Mouse (Mus musculus) bone marrow macrophage, adult 2 months (primary cell): Measurements from ENCODE around the gene Adamts20. TPM values are rescaled to one million over a fixed set of nuclear protein-coding genes. Genes with fewer than 3 reads are reported as not detected.

ENCODE experiments used
- H3K27ac ChIP-seq: 2 replicates; pipeline ENCODE4 v1.5.1; 2012; ENCODE audit warnings: low read depth, low read length; ENCODE audit not compliant: insufficient read depth
- H3K4me1 ChIP-seq: 2 replicates; pipeline ENCODE4 v1.6.1; 2012; ENCODE audit warnings: low read length; ENCODE audit not compliant: control insufficient read depth, insufficient read depth
- H3K4me3 ChIP-seq: 2 replicates; pipeline ENCODE4 v1.5.1; 2012; ENCODE audit warnings: mild to moderate bottlenecking, low read length, moderate library complexity; ENCODE audit not compliant: insufficient read depth
- CTCF ChIP-seq: IDR thresholded peaks from 2 replicates; pipeline ENCODE4 v1.5.1; 2012; ENCODE audit warnings: low read depth, mild to moderate bottlenecking, low read length, moderate library complexity
- POLR2A ChIP-seq: IDR thresholded peaks from 2 replicates; pipeline ENCODE4 v1.6.1; 2012; ENCODE audit warnings: mild to moderate bottlenecking, low read depth, low read length, borderline replicate concordance
- polyA plus RNA-seq: library from polyadenylated mRNA; stranded (reverse); fragments of >200 nt; gene quantifications from 2 replicates; pipeline ENCODE4 v1.2.4, GENCODE M21; 2012; ENCODE audit not compliant: missing spikeins, insufficient read depth, insufficient read length

Adamts20 gene
- polyA plus RNA-seq, 1 experiment: not detected

DNA sequence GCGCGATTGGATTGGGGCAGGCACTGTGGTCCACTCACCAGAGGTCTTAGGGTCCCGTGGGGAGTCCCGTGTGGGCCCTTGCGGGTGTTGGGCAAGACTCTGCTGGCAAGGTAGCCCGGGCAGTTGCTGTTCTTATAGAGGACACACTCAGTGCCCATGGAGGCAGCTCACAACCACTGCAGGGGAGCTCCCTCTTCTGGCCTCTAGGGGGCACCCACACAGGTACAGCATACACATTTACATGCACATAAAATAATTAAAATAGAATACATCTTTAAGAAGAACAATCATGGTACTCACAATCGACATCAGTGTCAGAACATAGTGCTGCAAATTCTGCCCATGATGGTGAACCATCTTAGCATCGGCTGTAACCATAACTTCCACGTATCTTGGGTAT, 85.8 kb downstream of the Adamts20 start:
- TF ChIP-seq CTCF (no peak), POLR2A (no peak)
- H3K4me1 ChIP-seq: no peaks in the 10 kb centered on the region
- no peak overlapping the region for H3K4me3 ChIP-seq
- H3K27ac ChIP-seq: no peak overlapping the region

DNA sequence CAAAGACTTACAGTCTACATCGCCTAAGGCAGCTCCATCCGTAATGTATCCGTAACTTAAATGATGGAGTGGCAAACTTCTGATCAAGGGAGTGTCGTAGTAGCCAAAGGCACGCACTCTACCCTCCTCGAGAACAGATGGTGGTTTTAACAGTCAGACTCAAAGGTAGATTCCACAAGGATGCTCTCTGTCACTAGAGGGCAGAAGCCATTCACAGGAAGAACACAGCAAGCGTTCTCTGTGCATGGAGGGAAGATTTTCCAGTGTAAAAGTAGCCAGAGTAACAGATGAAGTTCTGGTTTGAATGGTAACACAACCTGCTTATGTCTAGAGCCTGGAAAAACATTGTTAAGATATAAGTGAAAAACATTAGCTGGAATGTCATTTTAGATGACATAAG, 92.7 kb downstream of the Adamts20 start:
- no peaks in the 10 kb centered on the region for H3K4me1 ChIP-seq
- no peak overlapping the region for H3K27ac ChIP-seq
- TF ChIP-seq CTCF (no peak), POLR2A (no peak)
- H3K4me3 ChIP-seq: no peak overlapping the region

DNA sequence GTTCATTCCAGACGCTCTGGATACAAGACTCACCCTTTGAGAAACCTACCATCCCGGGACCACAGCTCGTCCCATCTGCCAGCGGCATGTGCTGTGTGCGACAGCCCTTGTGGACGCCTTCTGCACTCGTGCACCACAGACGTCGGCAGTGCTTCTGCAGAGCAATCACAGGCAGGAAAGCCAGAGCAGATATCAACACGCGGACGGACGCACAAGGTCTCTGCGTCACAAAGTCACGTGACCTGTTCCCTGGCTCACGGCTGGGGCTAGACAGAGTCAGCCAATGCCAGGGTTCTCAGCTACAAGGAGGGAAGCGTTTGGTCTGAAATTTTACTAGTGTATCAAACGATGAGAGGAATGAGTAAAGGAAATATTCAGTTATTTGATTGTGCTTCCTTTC, 116.2 kb downstream of the Adamts20 start:
- H3K4me1 ChIP-seq: no peaks in the 10 kb centered on the region

DNA sequence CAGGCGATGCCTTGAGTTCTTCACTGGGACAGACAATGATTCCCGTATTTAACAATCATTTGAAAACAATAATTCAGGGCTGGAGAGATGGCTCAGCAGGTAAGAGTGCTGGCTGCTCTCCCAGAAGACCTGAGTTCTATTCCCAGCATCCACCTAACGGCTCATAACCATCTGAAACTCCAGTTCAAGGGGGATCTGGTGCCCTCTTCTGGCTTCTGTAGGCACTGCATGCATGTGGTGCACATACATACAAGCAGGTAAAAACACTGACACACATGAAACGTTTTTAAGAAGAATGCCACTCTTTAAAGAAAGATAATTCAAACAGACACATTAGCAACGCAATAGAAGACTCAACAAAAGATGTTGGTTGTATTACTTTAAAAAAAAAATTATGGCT, 120.9 kb downstream of the Adamts20 start:
- Histone ChIP-seq H3K4me1 (no peaks in the 10 kb centered on the region), H3K4me3 (no peak overlapping the region), H3K27ac (no peak overlapping the region)
- TF ChIP-seq CTCF (no peak), POLR2A (no peak)

More for the DNA sequence above, 116.2 kb downstream of the Adamts20 start:
- TF ChIP-seq POLR2A: no peak
- TF ChIP-seq CTCF: no peak
- Histone ChIP-seq H3K27ac (no peak overlapping the region), H3K4me3 (no peak overlapping the region)

DNA sequence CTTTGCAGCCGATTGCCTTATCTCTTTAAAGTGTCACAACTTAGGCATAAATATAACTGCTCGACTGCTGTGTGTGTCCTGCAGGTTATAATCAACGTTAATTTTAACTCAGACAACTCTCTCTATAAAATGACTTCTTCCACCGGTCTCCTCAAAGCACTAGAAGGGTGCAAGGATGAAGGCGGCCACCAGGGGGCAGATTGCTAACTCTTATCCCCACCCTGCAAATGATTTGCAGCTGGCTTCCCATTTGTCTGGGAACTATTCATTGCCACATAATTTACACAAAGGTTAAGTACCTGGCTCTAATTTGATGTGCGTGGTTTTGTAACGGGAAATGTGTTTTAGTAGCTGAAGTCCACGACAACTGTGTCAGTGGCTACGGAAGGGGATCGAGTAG, 122.9 kb downstream of the Adamts20 start:
- TF ChIP-seq CTCF (peak; percentile 36; the same call in 1 of the 2 replicates), POLR2A (no peak)
- H3K4me1 ChIP-seq: no peaks in the 10 kb centered on the region
- no peak overlapping the region for H3K27ac ChIP-seq
- no peak overlapping the region for H3K4me3 ChIP-seq

DNA sequence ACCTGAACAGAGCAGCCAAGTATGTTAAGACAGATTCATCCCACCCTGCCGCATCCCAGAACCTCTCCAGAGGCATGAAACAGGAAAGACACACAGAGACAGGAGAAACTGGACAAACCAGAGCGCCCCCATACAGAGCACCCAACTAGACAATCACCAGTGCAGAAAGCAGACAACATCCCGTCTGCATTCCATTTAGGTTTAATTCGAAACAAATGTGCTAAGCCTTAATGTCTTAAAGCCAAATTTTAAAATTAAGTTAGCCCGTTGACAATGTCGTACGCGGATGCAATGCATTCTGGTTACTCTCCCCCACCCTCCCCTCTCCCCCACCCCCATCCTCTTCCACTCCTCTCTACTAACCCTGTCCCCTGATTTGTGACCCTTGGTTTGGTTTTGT, 126.2 kb downstream of the Adamts20 start:
- TF ChIP-seq CTCF (no peak), POLR2A (no peak)

DNA sequence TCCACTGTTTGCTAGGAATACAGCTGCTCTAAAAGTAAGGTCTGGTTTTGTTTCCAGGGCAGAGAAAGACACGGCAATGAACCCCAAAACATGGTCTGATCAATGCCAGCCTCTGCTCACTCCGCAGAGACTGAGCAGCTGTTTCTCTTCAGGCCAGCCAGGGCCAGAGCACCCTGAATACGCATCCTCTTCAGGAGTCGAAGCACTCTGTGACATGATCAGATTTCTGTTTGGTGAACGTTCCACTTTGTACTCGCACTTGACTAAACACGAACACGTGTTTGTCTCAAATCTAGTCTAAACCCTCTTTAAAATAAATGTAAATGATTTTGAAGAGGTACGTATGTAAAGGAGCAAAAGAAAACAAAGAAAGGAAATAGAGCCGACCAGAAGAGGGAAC, 130.6 kb downstream of the Adamts20 start:
- TF ChIP-seq POLR2A (no peak), CTCF (no peak)
- Histone ChIP-seq H3K27ac (no peak overlapping the region), H3K4me3 (no peak overlapping the region), H3K4me1 (no peaks in the 10 kb centered on the region)

More for the DNA sequence above, 126.2 kb downstream of the Adamts20 start:
- no peak overlapping the region for H3K27ac ChIP-seq
- H3K4me3 ChIP-seq: no peak overlapping the region
- no peaks in the 10 kb centered on the region for H3K4me1 ChIP-seq

DNA sequence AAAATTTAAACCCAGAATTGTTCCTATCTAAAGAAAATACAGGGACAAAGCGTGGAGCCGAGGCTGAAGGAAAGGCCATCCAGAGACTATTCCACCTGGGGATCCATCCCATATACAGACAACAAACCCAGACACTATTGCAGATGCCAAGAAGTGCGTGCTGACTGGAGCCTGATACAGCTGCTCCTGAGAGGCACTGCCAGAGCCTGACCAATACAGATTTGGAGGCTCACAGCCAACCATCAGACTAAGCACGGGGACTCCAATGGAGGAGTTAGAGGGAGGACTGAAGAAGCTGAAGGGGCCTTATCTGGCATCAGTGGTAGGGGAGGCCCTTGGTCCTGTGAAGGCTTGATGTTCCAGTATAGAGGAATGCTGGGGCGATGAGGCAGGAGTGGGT, 138.6 kb downstream of the Adamts20 start:
- TF ChIP-seq CTCF (no peak), POLR2A (no peak)
- Histone ChIP-seq H3K4me1 (no peaks in the 10 kb centered on the region), H3K4me3 (no peak overlapping the region), H3K27ac (no peak overlapping the region)

DNA sequence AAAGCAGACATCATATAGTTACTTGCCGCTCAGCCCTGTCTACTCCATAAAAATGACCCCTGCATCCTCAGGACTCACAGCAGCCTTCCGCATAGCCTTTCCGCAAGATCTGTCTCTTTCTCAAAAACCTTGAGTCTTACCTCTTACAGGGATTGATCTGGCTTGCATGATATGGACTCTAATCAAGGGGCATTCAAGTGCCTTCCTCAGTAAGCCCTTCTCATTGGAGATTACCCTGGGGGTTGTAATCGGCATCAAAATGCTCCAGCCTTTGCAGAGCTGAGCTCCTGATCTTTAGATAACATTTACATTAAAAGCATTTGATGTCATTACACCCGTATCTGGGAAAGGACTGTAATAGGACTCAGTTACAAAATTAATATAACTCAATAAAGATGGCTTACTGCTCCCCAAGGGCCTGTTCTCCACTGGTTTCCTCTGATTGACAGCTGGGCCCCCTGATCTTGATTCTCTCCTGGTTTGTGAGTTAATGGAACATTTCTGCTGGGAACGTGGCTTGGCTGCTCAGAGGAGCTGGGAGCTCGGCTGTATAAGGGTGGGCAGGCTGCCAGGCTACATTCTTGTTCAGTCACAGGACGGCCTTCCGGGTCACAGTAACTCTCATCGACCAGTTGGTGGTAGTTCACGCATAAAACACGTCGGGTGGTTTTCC, 139.6 kb downstream of the Adamts20 start:
- Histone ChIP-seq H3K4me3 (no peak overlapping the region), H3K4me1 (no peaks in the 10 kb centered on the region), H3K27ac (no peak overlapping the region)
- TF ChIP-seq CTCF (no peak), POLR2A (no peak)

DNA sequence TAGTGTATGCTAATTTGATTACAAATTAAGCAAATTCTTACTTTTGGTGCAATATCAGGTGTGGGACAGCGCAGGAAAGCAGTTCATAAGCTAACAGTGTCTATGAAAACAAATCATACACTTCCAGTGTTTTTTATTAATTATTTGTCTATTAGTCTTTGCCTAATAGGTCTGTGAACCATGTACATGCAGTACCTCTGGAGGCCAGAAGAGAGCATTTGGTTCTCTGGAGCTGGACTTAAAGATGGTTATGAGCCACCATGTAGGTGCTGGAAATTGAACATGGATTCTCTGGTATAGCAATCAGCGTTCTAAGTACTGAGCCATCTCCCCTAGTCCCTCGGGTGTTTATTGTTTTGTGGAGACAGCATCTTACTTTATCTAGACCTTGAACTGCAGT, 149.0 kb downstream of the Adamts20 start:
- no peak for TF ChIP-seq POLR2A
- TF ChIP-seq CTCF: no peak
- Histone ChIP-seq H3K4me3 (no peak overlapping the region), H3K27ac (no peak overlapping the region), H3K4me1 (no peaks in the 10 kb centered on the region)

DNA sequence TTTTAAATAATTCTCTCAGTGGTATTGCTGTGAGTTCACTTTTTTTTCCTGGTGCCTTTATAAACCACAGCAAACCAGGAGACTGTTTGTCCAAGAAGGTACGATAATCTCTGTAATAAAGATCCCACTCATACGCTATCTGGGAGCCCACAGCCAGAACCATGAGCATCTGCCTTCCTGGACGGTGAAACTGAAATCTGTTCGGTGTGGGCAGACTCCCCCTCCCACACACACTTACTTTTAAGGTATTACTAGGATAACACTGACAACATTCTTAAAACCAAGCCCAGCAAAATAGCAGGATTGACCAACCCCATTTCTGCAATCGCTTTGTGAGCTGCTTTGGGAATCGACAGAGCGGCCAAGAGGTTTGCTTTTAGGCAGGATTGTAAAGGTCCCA, 155.5 kb downstream of the Adamts20 start:
- H3K27ac ChIP-seq: no peak overlapping the region
- no peak overlapping the region for H3K4me3 ChIP-seq
- no peaks in the 10 kb centered on the region for H3K4me1 ChIP-seq
- TF ChIP-seq POLR2A (no peak), CTCF (no peak)
